Mouse (Mus musculus) MEL (cell line): ENCODE results near the gene Tnfrsf1b. TPM values are rescaled to one million over a fixed set of nuclear protein-coding genes. Genes with fewer than 3 reads are reported as not detected.

Experiments
- DNase-seq: peaks from one replicate; pipeline ENCODE4 v3.0.0; 2011; ENCODE audit warnings: low read depth, low spot score
- H3K27ac ChIP-seq: 2 replicates; pipeline ENCODE4 v1.5.1; 2012; ENCODE audit warnings: low read depth, mild to moderate bottlenecking, control low read depth, low read length, moderate library complexity; ENCODE audit not compliant: control insufficient read depth
- H3K27me3 ChIP-seq, 2 experiments: fragments of 150-350 bp in 1 of 2; sonication (generic) in 1 of 2; 2 replicates each; pipeline ENCODE4 v1.6.1; 2012; ENCODE audit warnings: low read length in 2 of 2, mild to moderate bottlenecking in 2 of 2, improper control_type of control experiment in 1 of 2, moderate library complexity in 1 of 2; ENCODE audit not compliant: insufficient read depth in 2 of 2, control insufficient read depth in 1 of 2
- H3K36me3 ChIP-seq, 2 experiments: 2 replicates each; pipeline ENCODE4 v1.6.1; 2012 to 2014; ENCODE audit warnings: low read length in 2 of 2, improper control_type of control experiment in 1 of 2, inconsistent platforms in 1 of 2, mild to moderate bottlenecking in 1 of 2; ENCODE audit not compliant: insufficient read depth in 2 of 2, control insufficient read depth in 1 of 2
- H3K4me1 ChIP-seq, 2 experiments: fragments of 150-350 bp in 1 of 2; sonication (generic) in 1 of 2; 2 replicates each; pipeline ENCODE4 v1.6.1; 2012; ENCODE audit warnings: low read length in 2 of 2, improper control_type of control experiment in 1 of 2, mild to moderate bottlenecking in 1 of 2; ENCODE audit not compliant: insufficient read depth in 2 of 2, control insufficient read depth in 1 of 2
- H3K4me3 ChIP-seq, 2 experiments: fragments of 150-350 bp in 1 of 2; sonication (generic) in 1 of 2; 2 replicates each; pipeline ENCODE4 v1.5.1; 2012; ENCODE audit warnings: low read depth in 2 of 2, low read length in 2 of 2, mild to moderate bottlenecking in 2 of 2, moderate library complexity in 2 of 2, control low read depth in 1 of 2, improper control_type of control experiment in 1 of 2; ENCODE audit not compliant: control insufficient read depth in 1 of 2, insufficient read depth in 1 of 2
- H3K79me2 ChIP-seq: 2 replicates; pipeline ENCODE4 v1.6.1; 2012; ENCODE audit warnings: mild to moderate bottlenecking, low read length, moderate library complexity; ENCODE audit not compliant: control insufficient read depth, poor library complexity, insufficient read depth
- H3K9ac ChIP-seq: 2 replicates; pipeline ENCODE4 v1.6.1; 2012; ENCODE audit warnings: low read depth, mild to moderate bottlenecking, control low read depth, low read length, moderate library complexity; ENCODE audit not compliant: control insufficient read depth, poor library complexity, severe bottlenecking
- H3K9me3 ChIP-seq: fragments of 150-350 bp; sonication (generic); replicated peaks from 2 replicates; pipeline ENCODE4 v1.6.1; 2012; ENCODE audit warnings: mild to moderate bottlenecking, low read length, improper control_type of control experiment, moderate library complexity; ENCODE audit not compliant: insufficient read depth
- CHD1 ChIP-seq: IDR thresholded peaks from 2 replicates; pipeline ENCODE4 v1.6.1; 2012; ENCODE audit warnings: low read depth, mild to moderate bottlenecking, inconsistent platforms, low read length, improper control_type of control experiment
- CHD2 ChIP-seq: IDR thresholded peaks from 2 replicates; pipeline ENCODE4 v1.6.1; 2011; ENCODE audit warnings: low read length, improper control_type of control experiment
- CTCF ChIP-seq, 3 experiments: IDR thresholded peaks in 2 of 3; conservative IDR thresholded peaks in 1 of 3; 2 replicates each; pipeline ENCODE4 v1.5.1; 2011 to 2012; ENCODE audit warnings: low read length in 3 of 3, low read depth in 2 of 3, mild to moderate bottlenecking in 2 of 3, improper control_type of control experiment in 1 of 3, inconsistent platforms in 1 of 3, mixed read lengths in 1 of 3, moderate library complexity in 1 of 3; ENCODE audit not compliant: control insufficient read depth in 1 of 3, insufficient read depth in 1 of 3, poor library complexity in 1 of 3, severe bottlenecking in 1 of 3
- E2F4 ChIP-seq: IDR thresholded peaks from 2 replicates; pipeline ENCODE4 v1.6.1; 2011; ENCODE audit warnings: low read depth, low read length, improper control_type of control experiment, borderline replicate concordance
- ELF1 ChIP-seq: IDR thresholded peaks from 2 replicates; pipeline ENCODE4 v1.6.1; 2014; ENCODE audit warnings: low read depth, mild to moderate bottlenecking, inconsistent platforms, low read length, improper control_type of control experiment, moderate library complexity
- EP300 ChIP-seq, 2 experiments: IDR thresholded peaks; 2 replicates each; pipeline ENCODE4 v1.6.1; 2011; ENCODE audit warnings: improper control_type of control experiment in 2 of 2, low read length in 2 of 2, low read depth in 1 of 2, mild to moderate bottlenecking in 1 of 2
- ETS1 ChIP-seq: IDR thresholded peaks from 2 replicates; pipeline ENCODE4 v1.6.1; 2012; ENCODE audit warnings: low read depth, mild to moderate bottlenecking, inconsistent platforms, low read length, improper control_type of control experiment, moderate library complexity
- GABPA ChIP-seq: IDR thresholded peaks from 2 replicates; pipeline ENCODE4 v1.6.1; 2012; ENCODE audit warnings: low read depth, mild to moderate bottlenecking, inconsistent platforms, low read length, improper control_type of control experiment, moderate library complexity
- GATA1 ChIP-seq: IDR thresholded peaks from 2 replicates; pipeline ENCODE4 v1.6.1; 2011; ENCODE audit warnings: low read depth, low read length, improper control_type of control experiment
- HCFC1 ChIP-seq: IDR thresholded peaks from 2 replicates; pipeline ENCODE4 v1.6.1; 2012; ENCODE audit warnings: low read depth, mild to moderate bottlenecking, inconsistent platforms, low read length, improper control_type of control experiment, moderate library complexity
- KAT2A ChIP-seq: conservative IDR thresholded peaks from 2 replicates; pipeline ENCODE4 v1.6.1; 2012; ENCODE audit warnings: low read depth, low read length, improper control_type of control experiment, inconsistent platforms
- MAFK ChIP-seq: IDR thresholded peaks from 2 replicates; pipeline ENCODE4 v1.6.1; 2011; ENCODE audit warnings: low read depth, mild to moderate bottlenecking, low read length, improper control_type of control experiment, borderline replicate concordance
- MAX ChIP-seq: IDR thresholded peaks from 2 replicates; pipeline ENCODE4 v1.6.1; 2011; ENCODE audit warnings: low read length, improper control_type of control experiment
- MEF2A ChIP-seq: IDR thresholded peaks from 2 replicates; pipeline ENCODE4 v1.6.1; 2014; ENCODE audit warnings: low read depth, mild to moderate bottlenecking, inconsistent platforms, low read length, improper control_type of control experiment; ENCODE audit not compliant: poor library complexity, insufficient replicate concordance, severe bottlenecking; ENCODE audit errors: extremely low read depth
- MXI1 ChIP-seq: IDR thresholded peaks from 2 replicates; pipeline ENCODE4 v1.6.1; 2011; ENCODE audit warnings: mild to moderate bottlenecking, low read depth, low read length, improper control_type of control experiment
- MYB ChIP-seq: IDR thresholded peaks from 2 replicates; pipeline ENCODE4 v1.6.1; 2011; ENCODE audit warnings: mild to moderate bottlenecking, low read depth, low read length, improper control_type of control experiment
- NELFE ChIP-seq: IDR thresholded peaks from 2 replicates; pipeline ENCODE4 v1.6.1; 2011; ENCODE audit warnings: low read depth, low read length, improper control_type of control experiment
- NRF1 ChIP-seq: IDR thresholded peaks from 2 replicates; pipeline ENCODE4 v1.6.1; 2014; ENCODE audit warnings: low read depth, mild to moderate bottlenecking, inconsistent platforms, low read length, improper control_type of control experiment, moderate library complexity; ENCODE audit not compliant: poor library complexity, insufficient read depth, severe bottlenecking
- POLR2A ChIP-seq, 2 experiments: IDR thresholded peaks; 2 replicates each; pipeline ENCODE4 v1.6.1; 2011 to 2012; ENCODE audit warnings: low read length in 2 of 2, mild to moderate bottlenecking in 2 of 2, control low read depth in 1 of 2, improper control_type of control experiment in 1 of 2, low read depth in 1 of 2, moderate library complexity in 1 of 2; ENCODE audit not compliant: control insufficient read depth in 1 of 2, insufficient read depth in 1 of 2, poor library complexity in 1 of 2
- POLR2AphosphoS2 ChIP-seq: IDR thresholded peaks from 2 replicates; pipeline ENCODE4 v1.6.1; 2011; ENCODE audit warnings: low read length, improper control_type of control experiment
- RAD21 ChIP-seq: IDR thresholded peaks from 2 replicates; pipeline ENCODE4 v1.6.1; 2011; ENCODE audit warnings: mild to moderate bottlenecking, low read depth, low read length, improper control_type of control experiment
- RCOR1 ChIP-seq: IDR thresholded peaks from 2 replicates; pipeline ENCODE4 v1.6.1; 2012; ENCODE audit warnings: low read depth, mild to moderate bottlenecking, inconsistent platforms, low read length, improper control_type of control experiment
- SIN3A ChIP-seq: IDR thresholded peaks from 2 replicates; pipeline ENCODE4 v1.6.1; 2012; ENCODE audit warnings: low read length, improper control_type of control experiment, inconsistent platforms
- TAL1 ChIP-seq: IDR thresholded peaks from 2 replicates; pipeline ENCODE4 v1.6.1; 2012; ENCODE audit warnings: mild to moderate bottlenecking, inconsistent platforms, low read length, moderate library complexity, mixed read lengths
- TCF12 ChIP-seq: IDR thresholded peaks from 2 replicates; pipeline ENCODE4 v1.6.1; 2014; ENCODE audit warnings: low read depth, mild to moderate bottlenecking, inconsistent platforms, low read length, improper control_type of control experiment, moderate library complexity
- USF1 ChIP-seq: IDR thresholded peaks from 2 replicates; pipeline ENCODE4 v1.6.1; 2014; ENCODE audit warnings: low read depth, mild to moderate bottlenecking, inconsistent platforms, low read length, improper control_type of control experiment, moderate library complexity
- USF2 ChIP-seq, 2 experiments: IDR thresholded peaks; 2 replicates each; pipeline ENCODE4 v1.6.1; 2011 to 2012; ENCODE audit warnings: improper control_type of control experiment in 2 of 2, low read length in 2 of 2, borderline replicate concordance in 1 of 2, inconsistent platforms in 1 of 2, low read depth in 1 of 2, mild to moderate bottlenecking in 1 of 2; ENCODE audit not compliant: insufficient read depth in 1 of 2
- ZKSCAN1 ChIP-seq: IDR thresholded peaks from 2 replicates; pipeline ENCODE4 v1.6.1; 2012; ENCODE audit warnings: low read depth, mild to moderate bottlenecking, inconsistent platforms, low read length, improper control_type of control experiment, moderate library complexity
- ZNF384 ChIP-seq: IDR thresholded peaks from 2 replicates; pipeline ENCODE4 v1.6.1; 2012; ENCODE audit warnings: low read depth, mild to moderate bottlenecking, inconsistent platforms, low read length, improper control_type of control experiment
- polyA plus RNA-seq, 2 experiments: library from polyadenylated mRNA; stranded (reverse) in 1 of 2; unstranded in 1 of 2; fragments of >175 nt in 1 of 2; fragments of >200 nt in 1 of 2; gene quantifications; 2 replicates each; pipeline versions ENCODE4 v1.2.1 to v1.2.4; 2012; ENCODE audit warnings: low replicate concordance in 2 of 2, low read depth in 1 of 2; ENCODE audit not compliant: insufficient read length in 2 of 2, insufficient read depth in 1 of 2, missing spikeins in 1 of 2
- total RNA-seq: library from RNA; depleted of rRNA; stranded (reverse); fragments of 300-350 nt; gene quantifications from 2 replicates; pipeline ENCODE4 v1.2.3, GENCODE M21; 2012

Gene Tnfrsf1b
- total and polyA plus RNA-seq, 3 experiments: 0.58 to 1.2 TPM; not detected in 1

GRCm38 (mm10) chr4:145239049-145239830 is 7.4 kb downstream of the Tnfrsf1b start:
- H3K36me3 ChIP-seq: no peaks in the 10 kb centered on the region
- no peak for DNase-seq
- H3K79me2 ChIP-seq: no peaks in the 10 kb centered on the region
- H3K4me3 ChIP-seq: no peak overlapping the region
- no peak overlapping the region for H3K9ac ChIP-seq
- H3K4me1 ChIP-seq: no peaks in the 10 kb centered on the region
- H3K9me3 ChIP-seq: no peaks in the 10 kb centered on the region
- no peak for TF ChIP-seq ETS1
- no peak for TF ChIP-seq USF1
- TF ChIP-seq MAFK: no peak
- no peak for TF ChIP-seq CHD1
- no peak for TF ChIP-seq KAT2A
- no peak for TF ChIP-seq USF2 (IDR thresholded peaks at IDR 0.05; ENCODE audit: borderline replicate concordance in 1 of 2, insufficient read depth in 1 of 2, low read depth in 1 of 2, low read length in 2 of 2)
- no peak for TF ChIP-seq HCFC1
- TF ChIP-seq RCOR1: no peak
- no peak for TF ChIP-seq SIN3A
- no peak for TF ChIP-seq ZNF384
- TF ChIP-seq ZKSCAN1: no peak
- no peak for TF ChIP-seq E2F4
- TF ChIP-seq POLR2AphosphoS2: no peak
- TF ChIP-seq NRF1: no peak
- no peak for TF ChIP-seq MEF2A
- TF ChIP-seq GATA1: no peak
- no peak overlapping the region for H3K27ac ChIP-seq
- H3K27me3 ChIP-seq: no peaks in the 10 kb centered on the region

- Histone ChIP-seq H3K27ac (no peak overlapping the region), H3K79me2 (no peaks in the 10 kb centered on the region), H3K9me3 (no peaks in the 10 kb centered on the region), H3K36me3 (no peaks in the 10 kb centered on the region), H3K27me3 (no peaks in the 10 kb centered on the region), H3K9ac (no peak overlapping the region), H3K4me1 (no peaks in the 10 kb centered on the region), H3K4me3 (no peak overlapping the region)
- TF ChIP-seq USF2 (IDR thresholded peaks at IDR 0.05; ENCODE audit: borderline replicate concordance in 1 of 2, insufficient read depth in 1 of 2, low read depth in 1 of 2, low read length in 2 of 2): no peak
- TF ChIP-seq TCF12: no peak
- no peak for TF ChIP-seq KAT2A
- no peak for TF ChIP-seq POLR2A (IDR thresholded peaks at IDR 0.05; ENCODE audit: control insufficient read depth in 1 of 2, insufficient read depth in 1 of 2, low read depth in 1 of 2, low read length in 2 of 2, poor library complexity in 1 of 2)
- no peak for TF ChIP-seq CHD2
- no peak for TF ChIP-seq HCFC1
- no peak for TF ChIP-seq CTCF (IDR thresholded peaks at IDR 0.05 in 2 of 3, conservative IDR thresholded peaks at IDR 0.05 in 1 of 3; ENCODE audit: control insufficient read depth in 1 of 3, insufficient read depth in 1 of 3, low read depth in 2 of 3, low read length in 3 of 3, poor library complexity in 1 of 3, severe bottlenecking in 1 of 3)
- TF ChIP-seq GABPA: no peak
- TF ChIP-seq MXI1: no peak
- TF ChIP-seq NELFE: no peak
- no peak for TF ChIP-seq CHD1
- no peak for TF ChIP-seq RAD21
- no peak for TF ChIP-seq POLR2AphosphoS2
- TF ChIP-seq TAL1: no peak
- TF ChIP-seq ELF1: no peak
- TF ChIP-seq EP300 (IDR thresholded peaks at IDR 0.05; ENCODE audit: low read depth in 1 of 2, low read length in 2 of 2): no peak
- no peak for TF ChIP-seq ZNF384
- no peak for TF ChIP-seq MYB
- no peak for TF ChIP-seq USF1
- TF ChIP-seq MAX: no peak
- DNase-seq: no peak
These were observed 10.6 kb downstream of the Tnfrsf1b start for GRCm38 (mm10) chr4:145236027-145236426.
